In genomic region chr13:67062427-67062826, GRCm38 (mm10) we compare ENCODE assay signal across 18 mouse cellular contexts. TPM values are rescaled to one million over a fixed set of nuclear protein-coding genes. Genes with fewer than 3 reads are reported as not detected.
DNase-seq lines count a peak whose midpoint lies in the region; ATAC-seq lines count a peak whose summit lies in the region.
"Had no signal": no experiment of that assay in that cellular context is flagged by ENCODE, and none has a peak within 500 bp of the region (broad histone marks: within the 10 kb centered on the region; RNA-seq: fewer than 3 reads in every experiment).

No protein-coding gene starts in this region.

- H3K4me3 ChIP-seq in liver, embryonic 11.5 days (ENCODE audit: low read depth, low read length): no peak overlapping the region
- no peak overlapping the region for H3K4me3 ChIP-seq in forebrain, embryonic 15.5 days
- H3K4me3 ChIP-seq: embryonic facial prominence, embryonic 12.5 days; heart, embryonic 12.5 days; hindbrain, embryonic 15.5 days had no signal

- DNase-seq in cerebellum, adult 11-12 months: peak; percentile 14
- no peak for DNase-seq in cerebellum, postnatal 4 days (ENCODE audit: low spot score in 2 of 2)
- DNase-seq in heart, adult 11 months: peak; percentile 86
- DNase-seq in heart, postnatal 25 days (ENCODE audit: low spot score): no peak
- DNase-seq in ES-CJ7 (ENCODE audit: low read depth, low spot score): peak; percentile 37
- DNase-seq in liver, embryonic 11.5 days (ENCODE audit: low spot score): no peak
- DNase-seq in urinary bladder, adult 18-20 months (ENCODE audit: low spot score in 2 of 2): no peak
- DNase-seq: adrenal gland, adult 8-10 months; adrenal gland, postnatal 36 days; gastrocnemius, postnatal 14 days; heart, postnatal 36 days had no signal

- H3K4me2 ChIP-seq in liver, embryonic 11.5 days: no peak overlapping the region
- no peak overlapping the region for H3K4me2 ChIP-seq in forebrain, embryonic 15.5 days (replicated peaks)
- H3K4me2 ChIP-seq: embryonic facial prominence, embryonic 12.5 days; heart, embryonic 12.5 days; hindbrain, embryonic 15.5 days had no signal

- H3K4me1 ChIP-seq in liver, embryonic 11.5 days (replicated peaks; ENCODE audit: control insufficient read depth, insufficient read depth, low read length): peaks cover 3% of the 10 kb centered on the region; the same call in 1 of the 2 replicates
- H3K4me1 ChIP-seq in forebrain, embryonic 15.5 days: peaks cover 7% of the 10 kb centered on the region

- no peak overlapping the region for H3K9ac ChIP-seq in liver, embryonic 11.5 days (ENCODE audit: low read depth, low read length)
- H3K9ac ChIP-seq in forebrain, embryonic 15.5 days (replicated peaks): no peak overlapping the region
- H3K9ac ChIP-seq: embryonic facial prominence, embryonic 12.5 days; heart, embryonic 12.5 days; hindbrain, embryonic 15.5 days had no signal

- no peaks in the 10 kb centered on the region for H3K9me3 ChIP-seq in liver, embryonic 11.5 days (ENCODE audit: control insufficient read depth, low read length)
- H3K9me3 ChIP-seq in forebrain, embryonic 15.5 days: peaks cover 8% of the 10 kb centered on the region; the same call in 1 of the 2 replicates
- H3K9me3 ChIP-seq: hindbrain, embryonic 15.5 days had no signal

- 0 out of 2 replicates have a peak, but pooled peaks have one; percentile 9 for ATAC-seq in liver, embryonic 11.5 days (replicated peaks; ENCODE audit: low FRiP score)
- no peak for ATAC-seq in forebrain, embryonic 15.5 days (replicated peaks)
- ATAC-seq: forebrain, embryonic 16.5 days; intestine, embryonic 16.5 days; Patski had no signal

- intact Hi-C loops in heart, postnatal 25 days (cut with DNase I): loop anchor here (2.0 to 10.0 kb wide), 5 partner anchors 20 to 490 kb away; partner anchors contain the start of genes Gm28044, Zfp748 and Zfp953

- WGBS in liver, embryonic 11.5 days: 49% methylated on average over 7 of the region's 7 CpGs
- 73% methylated on average over 7 of the region's 7 CpGs for WGBS in forebrain, embryonic 15.5 days

- H3K27me3 ChIP-seq in liver, embryonic 11.5 days (replicated peaks; ENCODE audit: control insufficient read depth, insufficient read depth, low read length): no peaks in the 10 kb centered on the region
- no peaks in the 10 kb centered on the region for H3K27me3 ChIP-seq in forebrain, embryonic 15.5 days
- H3K27me3 ChIP-seq: embryonic facial prominence, embryonic 12.5 days; heart, embryonic 12.5 days; hindbrain, embryonic 15.5 days; Patski had no signal

- no peak overlapping the region for H3K27ac ChIP-seq in liver, embryonic 11.5 days (ENCODE audit: low read depth, low read length)
- no peak overlapping the region for H3K27ac ChIP-seq in forebrain, embryonic 15.5 days (replicated peaks)
- H3K27ac ChIP-seq: embryonic facial prominence, embryonic 12.5 days; hindbrain, embryonic 15.5 days had no signal

- H3K36me3 ChIP-seq in liver, embryonic 11.5 days (ENCODE audit: control insufficient read depth, insufficient read depth, low read length): no peaks in the 10 kb centered on the region
- peaks cover 6% of the 10 kb centered on the region; the same call in 1 of the 2 replicates for H3K36me3 ChIP-seq in forebrain, embryonic 15.5 days
- H3K36me3 ChIP-seq: embryonic facial prominence, embryonic 12.5 days; heart, embryonic 12.5 days had no signal

RNA-seq across cellular contexts. Expression of gene Zfp712, which starts 1.5 kb away (rescaled TPM):
- 1 to 10 TPM; 1.2 to 1.5 TPM for total RNA-seq in heart, postnatal 25 days (2021)
- 2.0 and 2.2 TPM in 2 replicates for polyA plus RNA-seq in liver, embryonic 11.5 days (2014; fragmentation: Nextera tagmentation; extraction: Ambion mirVana)
- 7.7 and 8.0 TPM in 2 replicates for polyA plus RNA-seq in forebrain, embryonic 15.5 days (2015; fragmentation: Nextera tagmentation; extraction: Ambion mirVana)

RNA-seq across cellular contexts. Expression of gene Zfp708, which starts 35.3 kb away (rescaled TPM):
- total RNA-seq in heart, postnatal 25 days (2021): 1 to 10 TPM; 1.2 to 1.9 TPM
- 2.7 and 4.1 TPM in 2 replicates for polyA plus RNA-seq in liver, embryonic 11.5 days (2014; fragmentation: Nextera tagmentation; extraction: Ambion mirVana)
- 10.7 and 11.4 TPM in 2 replicates for polyA plus RNA-seq in forebrain, embryonic 15.5 days (2015; fragmentation: Nextera tagmentation; extraction: Ambion mirVana)

RNA-seq across cellular contexts. Expression of gene Gm28557, which starts 46.0 kb away (rescaled TPM):
- 1 to 10 TPM; 2.0 to 3.3 TPM for total RNA-seq in heart, postnatal 25 days (2021)
- 2.3 and 3.6 TPM in 2 replicates for polyA plus RNA-seq in liver, embryonic 11.5 days (2014; fragmentation: Nextera tagmentation; extraction: Ambion mirVana)
- polyA plus RNA-seq in forebrain, embryonic 15.5 days (2015; fragmentation: Nextera tagmentation; extraction: Ambion mirVana): 1.1 and 1.9 TPM in 2 replicates

RNA-seq across cellular contexts. Expression of gene Rslcan18, which starts 53.6 kb away (rescaled TPM):
- 1 to 10 TPM in 1 of 2 experiments, under 1 TPM in 1; 0.95 to 1.1 TPM for total RNA-seq in heart, postnatal 25 days (2021)
- 0.08 and 0.48 TPM in 2 replicates for polyA plus RNA-seq in liver, embryonic 11.5 days (2014; fragmentation: Nextera tagmentation; extraction: Ambion mirVana)
- polyA plus RNA-seq in forebrain, embryonic 15.5 days (2015; fragmentation: Nextera tagmentation; extraction: Ambion mirVana): 0.08 and 0.18 TPM in 2 replicates

RNA-seq across cellular contexts. Expression of gene Zfp759, which starts 59.0 kb away (rescaled TPM):
- 1 to 10 TPM; 4.4 to 5.8 TPM for total RNA-seq in heart, postnatal 25 days (2021)
- 1.3 and 1.8 TPM in 2 replicates for polyA plus RNA-seq in liver, embryonic 11.5 days (2014; fragmentation: Nextera tagmentation; extraction: Ambion mirVana)
- 3.5 and 3.6 TPM in 2 replicates for polyA plus RNA-seq in forebrain, embryonic 15.5 days (2015; fragmentation: Nextera tagmentation; extraction: Ambion mirVana)

Comparison
In these comparisons a context has a peak if more than half of its experiments do, and no peak if none do; other contexts are left out.
1. DNase-seq: peak in cerebellum, adult 11-12 months (single experiment), heart, adult 11 months (single experiment) and ES-CJ7 (single experiment); none in cerebellum, postnatal 4 days (0 of 2), heart, postnatal 25 days (single experiment), liver, embryonic 11.5 days (single experiment) and urinary bladder, adult 18-20 months (0 of 2).